Comparison of ENCODE assay signal across 7 mouse cellular contexts in genomic region chr8:71813889-71814288, GRCm38 (mm10).
DNase-seq lines count a peak whose midpoint lies in the region; ATAC-seq and TF ChIP-seq lines count a peak whose summit lies in the region.
"Not testable (repeated sequence)": the region's sequence is repeated elsewhere in the genome, so short reads cannot be mapped to it uniquely, and the experiment has no call there.

No protein-coding gene starts in this region.

- not testable (repeated sequence) for H3K27me3 ChIP-seq in forebrain, embryonic 11.5 days (ENCODE audit: control insufficient read depth, insufficient read depth, low read length); heart, embryonic 10.5 days (ENCODE audit: insufficient read depth, poor library complexity, severe bottlenecking); lung, embryonic 14.5 days (ENCODE audit: insufficient read depth, low read length); midbrain, embryonic 11.5 days (ENCODE audit: control insufficient read depth, insufficient read depth, low read length); splenic B cell, adult 2 months (ENCODE audit: control insufficient read depth, insufficient read depth, low read length, poor library complexity, severe bottlenecking)

- H3K36me3 ChIP-seq in forebrain, embryonic 11.5 days (ENCODE audit: control insufficient read depth, insufficient read depth, low read length); heart, embryonic 10.5 days; lung, embryonic 14.5 days (ENCODE audit: insufficient read depth); midbrain, embryonic 11.5 days (ENCODE audit: control insufficient read depth, insufficient read depth, low read length); splenic B cell, adult 2 months (ENCODE audit: control insufficient read depth, insufficient read depth, low read length, poor library complexity, severe bottlenecking): not testable (repeated sequence)

- DNase-seq in 3T3-L1 (ENCODE audit: low read depth, low spot score) = peak; percentile 1
- peak; percentile 1 for DNase-seq in adipocyte (ENCODE audit: low spot score)
- peak; percentile 26 for DNase-seq in forebrain, embryonic 11.5 days (ENCODE audit: low spot score)
- DNase-seq in heart, embryonic 10.5 days (ENCODE audit: low spot score) = peak; percentile 70
- DNase-seq in lung, embryonic 14.5 days = peak; percentile 0
- DNase-seq in midbrain, embryonic 11.5 days (ENCODE audit: low spot score, missing footprints) = peak; percentile 49
- DNase-seq in splenic B cell, adult 2 months (ENCODE audit: low read depth, low spot score) = peak; percentile 1

- H3K9me3 ChIP-seq in forebrain, embryonic 11.5 days (ENCODE audit: control insufficient read depth, low read length); heart, embryonic 10.5 days; lung, embryonic 14.5 days (ENCODE audit: low read depth, low read length); midbrain, embryonic 11.5 days (ENCODE audit: control insufficient read depth, low read length): not testable (repeated sequence)

- not testable (repeated sequence) for H3K4me3 ChIP-seq in forebrain, embryonic 11.5 days (ENCODE audit: low read depth, low read length); heart, embryonic 10.5 days; lung, embryonic 14.5 days (ENCODE audit: low read depth, low read length); midbrain, embryonic 11.5 days (ENCODE audit: low read depth, low read length)

- ATAC-seq in forebrain, embryonic 11.5 days (replicated peaks; ENCODE audit: low FRiP score); lung, embryonic 14.5 days (ENCODE audit: insufficient read depth); midbrain, embryonic 11.5 days (ENCODE audit: low FRiP score): not testable (repeated sequence)

- WGBS in forebrain, embryonic 11.5 days = 87% methylated on average over 4 of the region's 4 CpGs
- WGBS in heart, embryonic 10.5 days = 77% methylated on average over 4 of the region's 4 CpGs
- 74% methylated on average over 4 of the region's 4 CpGs for WGBS in lung, embryonic 14.5 days
- WGBS in midbrain, embryonic 11.5 days = 88% methylated on average over 4 of the region's 4 CpGs

- H3K27ac ChIP-seq in forebrain, embryonic 11.5 days (ENCODE audit: low read depth, low read length); heart, embryonic 10.5 days; lung, embryonic 14.5 days (ENCODE audit: low read depth); midbrain, embryonic 11.5 days (ENCODE audit: low read depth, low read length): not testable (repeated sequence)

- H3K9ac ChIP-seq in forebrain, embryonic 11.5 days (ENCODE audit: low read length); lung, embryonic 14.5 days; midbrain, embryonic 11.5 days (ENCODE audit: low read length): not testable (repeated sequence)

- not testable (repeated sequence) for H3K4me2 ChIP-seq in forebrain, embryonic 11.5 days (ENCODE audit: low read depth, low read length, severe bottlenecking); lung, embryonic 14.5 days; midbrain, embryonic 11.5 days

- H3K4me1 ChIP-seq in forebrain, embryonic 11.5 days (replicated peaks; ENCODE audit: control insufficient read depth, insufficient read depth, low read length); heart, embryonic 10.5 days; lung, embryonic 14.5 days (ENCODE audit: insufficient read depth); midbrain, embryonic 11.5 days (ENCODE audit: control insufficient read depth, insufficient read depth, low read length): not testable (repeated sequence)

- not testable (repeated sequence) for TF ChIP-seq CTCF in lung, embryonic 14.5 days (IDR thresholded peaks at IDR 0.05; ENCODE audit: low read depth)

Comparison
In these comparisons a context has a peak if more than half of its experiments do, and no peak if none do; other contexts are left out.
1. DNase-seq: peak in every context shown above with its lines; median percentile 70 in heart, embryonic 10.5 days; 49 in midbrain, embryonic 11.5 days; 26 in forebrain, embryonic 11.5 days; 1 in 3T3-L1; 1 in adipocyte; 1 in splenic B cell, adult 2 months; 0 in lung, embryonic 14.5 days.